Mouse (Mus musculus): ENCODE data around the gene Pvalb. TPM values are rescaled to one million over a fixed set of nuclear protein-coding genes. Genes with fewer than 3 reads are reported as not detected.

The Pvalb gene
- polyA plus RNA-seq, 1 experiment = not detected

DNA sequence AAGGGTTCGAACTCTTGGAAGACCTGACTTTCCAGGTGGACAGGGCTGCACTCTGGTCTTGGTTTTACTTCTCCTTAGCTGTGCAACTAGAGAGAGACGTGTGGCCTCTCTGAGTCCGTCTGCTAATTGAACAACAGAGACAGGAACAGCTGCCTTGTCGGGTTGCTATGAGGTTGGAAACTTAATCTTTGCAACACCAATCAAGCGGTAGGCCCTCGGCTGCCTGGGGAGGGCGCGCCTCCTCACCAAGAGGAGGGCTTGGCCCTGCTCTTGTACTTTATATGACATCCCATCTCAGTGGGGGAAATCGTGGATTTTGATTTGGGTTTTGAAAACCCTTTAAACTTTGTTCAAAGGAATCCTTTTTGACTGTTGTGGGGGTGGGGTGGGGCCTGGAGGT, 44.3 kb downstream of the Pvalb start:
- Histone ChIP-seq H3K27ac (ENCODE audit: insufficient read depth, low read length) (no peak overlapping the region), H3K9ac (ENCODE audit: low read depth, poor library complexity, severe bottlenecking) (no peak overlapping the region), H3K27me3 (ENCODE audit: control insufficient read depth, insufficient read depth, low read length, poor library complexity, severe bottlenecking) (no peaks in the 10 kb centered on the region), H3K4me1 (ENCODE audit: control insufficient read depth, insufficient read depth, low read length) (no peaks in the 10 kb centered on the region), H3K4me3 (ENCODE audit: low read depth, low read length) (no peak overlapping the region), H3K36me3 (ENCODE audit: control insufficient read depth, insufficient read depth, low read length, poor library complexity, severe bottlenecking) (no peaks in the 10 kb centered on the region), H3K9me3 (replicated peaks; ENCODE audit: control insufficient read depth, insufficient read depth, low read length, poor library complexity, severe bottlenecking) (no peaks in the 10 kb centered on the region)
- TF ChIP-seq CTCF (IDR thresholded peaks at IDR 0.05; ENCODE audit: low read depth, low read length) (no peak), EP300 (IDR thresholded peaks at IDR 0.05; ENCODE audit: insufficient read depth, low read depth, low read length) (no peak), POLR2A (IDR thresholded peaks at IDR 0.05; ENCODE audit: insufficient read depth, low read length) (no peak)

- no peak for TF ChIP-seq CTCF (IDR thresholded peaks at IDR 0.05; ENCODE audit: low read depth, low read length)
- no peak for TF ChIP-seq POLR2A (IDR thresholded peaks at IDR 0.05; ENCODE audit: insufficient read depth, low read length)
- no peak for TF ChIP-seq EP300 (IDR thresholded peaks at IDR 0.05; ENCODE audit: insufficient read depth, low read depth, low read length)
Observed at GRCm38 (mm10) chr15:78158335-78158734, 47.9 kb downstream of the Pvalb start.

DNA sequence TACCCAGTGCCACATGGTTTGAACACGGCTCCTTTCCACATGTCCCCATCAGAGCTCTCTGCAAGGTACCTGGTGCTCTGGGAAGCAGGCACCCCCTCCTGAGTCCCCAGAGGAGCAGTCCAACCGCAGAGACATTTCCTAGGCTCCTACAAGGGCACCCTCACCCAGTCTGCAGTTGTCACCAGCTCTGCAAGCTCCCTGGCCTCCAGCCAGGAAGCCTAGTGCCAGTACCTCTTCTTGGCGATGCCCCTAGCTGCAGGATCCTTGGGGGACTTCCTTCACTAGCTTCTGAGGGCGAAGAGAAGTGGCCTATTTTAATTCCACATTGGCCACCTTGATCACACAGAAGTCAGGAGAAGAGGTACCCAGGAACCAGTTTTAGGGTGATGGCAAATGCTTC, 48.4 kb downstream of the Pvalb start:
- Histone ChIP-seq H3K36me3 (ENCODE audit: control insufficient read depth, insufficient read depth, low read length, poor library complexity, severe bottlenecking) (no peaks in the 10 kb centered on the region), H3K9ac (ENCODE audit: low read depth, poor library complexity, severe bottlenecking) (no peak overlapping the region), H3K4me1 (ENCODE audit: control insufficient read depth, insufficient read depth, low read length) (no peaks in the 10 kb centered on the region), H3K27me3 (ENCODE audit: control insufficient read depth, insufficient read depth, low read length, poor library complexity, severe bottlenecking) (no peaks in the 10 kb centered on the region), H3K27ac (ENCODE audit: insufficient read depth, low read length) (no peak overlapping the region), H3K4me3 (ENCODE audit: low read depth, low read length) (no peak overlapping the region), H3K9me3 (replicated peaks; ENCODE audit: control insufficient read depth, insufficient read depth, low read length, poor library complexity, severe bottlenecking) (no peaks in the 10 kb centered on the region)
- TF ChIP-seq CTCF (IDR thresholded peaks at IDR 0.05; ENCODE audit: low read depth, low read length) (no peak), EP300 (IDR thresholded peaks at IDR 0.05; ENCODE audit: insufficient read depth, low read depth, low read length) (no peak), POLR2A (IDR thresholded peaks at IDR 0.05; ENCODE audit: insufficient read depth, low read length) (no peak)

More at GRCm38 (mm10) chr15:78158335-78158734, 47.9 kb downstream of the Pvalb start:
- Histone ChIP-seq H3K36me3 (ENCODE audit: control insufficient read depth, insufficient read depth, low read length, poor library complexity, severe bottlenecking) (no peaks in the 10 kb centered on the region), H3K9ac (ENCODE audit: low read depth, poor library complexity, severe bottlenecking) (no peak overlapping the region), H3K27me3 (ENCODE audit: control insufficient read depth, insufficient read depth, low read length, poor library complexity, severe bottlenecking) (no peaks in the 10 kb centered on the region), H3K9me3 (replicated peaks; ENCODE audit: control insufficient read depth, insufficient read depth, low read length, poor library complexity, severe bottlenecking) (no peaks in the 10 kb centered on the region), H3K27ac (ENCODE audit: insufficient read depth, low read length) (no peak overlapping the region), H3K4me3 (ENCODE audit: low read depth, low read length) (no peak overlapping the region), H3K4me1 (ENCODE audit: control insufficient read depth, insufficient read depth, low read length) (no peaks in the 10 kb centered on the region)

DNA sequence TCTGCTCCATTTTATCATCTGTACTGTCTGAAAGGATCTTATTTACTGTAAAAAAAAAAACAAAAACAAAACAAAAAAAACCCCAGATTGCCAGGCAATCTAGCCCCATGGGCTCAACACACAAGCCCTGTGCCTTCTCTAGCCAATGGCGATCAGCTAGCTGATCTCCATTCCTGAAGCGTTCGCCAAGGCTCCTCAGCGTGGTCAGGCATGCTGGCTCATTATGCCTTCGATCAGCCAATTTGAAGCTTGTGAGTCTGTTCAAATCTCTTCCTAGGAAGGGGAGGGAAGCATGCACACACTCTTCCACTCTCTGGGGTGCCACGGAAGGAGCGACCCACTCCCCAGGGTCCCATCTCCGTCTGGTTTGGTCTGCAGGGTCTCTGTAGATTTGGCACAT, 48.9 kb downstream of the Pvalb start:
- no peaks in the 10 kb centered on the region for H3K9me3 ChIP-seq (replicated peaks; ENCODE audit: control insufficient read depth, insufficient read depth, low read length, poor library complexity, severe bottlenecking)
- no peak overlapping the region for H3K27ac ChIP-seq (ENCODE audit: insufficient read depth, low read length)
- H3K36me3 ChIP-seq (ENCODE audit: control insufficient read depth, insufficient read depth, low read length, poor library complexity, severe bottlenecking) = no peaks in the 10 kb centered on the region
- H3K4me1 ChIP-seq (ENCODE audit: control insufficient read depth, insufficient read depth, low read length) = no peaks in the 10 kb centered on the region
- no peaks in the 10 kb centered on the region for H3K27me3 ChIP-seq (ENCODE audit: control insufficient read depth, insufficient read depth, low read length, poor library complexity, severe bottlenecking)
- TF ChIP-seq EP300 (IDR thresholded peaks at IDR 0.05; ENCODE audit: insufficient read depth, low read depth, low read length) = no peak
- no peak for TF ChIP-seq CTCF (IDR thresholded peaks at IDR 0.05; ENCODE audit: low read depth, low read length)
- TF ChIP-seq POLR2A (IDR thresholded peaks at IDR 0.05; ENCODE audit: insufficient read depth, low read length) = no peak
- H3K9ac ChIP-seq (ENCODE audit: low read depth, poor library complexity, severe bottlenecking) = no peak overlapping the region
- no peak overlapping the region for H3K4me3 ChIP-seq (ENCODE audit: low read depth, low read length)

- H3K27me3 ChIP-seq (ENCODE audit: control insufficient read depth, insufficient read depth, low read length, poor library complexity, severe bottlenecking) = no peaks in the 10 kb centered on the region
- no peak overlapping the region for H3K4me3 ChIP-seq (ENCODE audit: low read depth, low read length)
- no peak overlapping the region for H3K9ac ChIP-seq (ENCODE audit: low read depth, poor library complexity, severe bottlenecking)
- H3K4me1 ChIP-seq (ENCODE audit: control insufficient read depth, insufficient read depth, low read length) = no peaks in the 10 kb centered on the region
- TF ChIP-seq EP300 (IDR thresholded peaks at IDR 0.05; ENCODE audit: insufficient read depth, low read depth, low read length) = no peak
- TF ChIP-seq POLR2A (IDR thresholded peaks at IDR 0.05; ENCODE audit: insufficient read depth, low read length) = no peak
- no peak for TF ChIP-seq CTCF (IDR thresholded peaks at IDR 0.05; ENCODE audit: low read depth, low read length)
- H3K36me3 ChIP-seq (ENCODE audit: control insufficient read depth, insufficient read depth, low read length, poor library complexity, severe bottlenecking) = no peaks in the 10 kb centered on the region
- H3K27ac ChIP-seq (ENCODE audit: insufficient read depth, low read length) = no peak overlapping the region
- no peaks in the 10 kb centered on the region for H3K9me3 ChIP-seq (replicated peaks; ENCODE audit: control insufficient read depth, insufficient read depth, low read length, poor library complexity, severe bottlenecking)
Observed at GRCm38 (mm10) chr15:78155421-78155820, 50.8 kb downstream of the Pvalb start.

- no peaks in the 10 kb centered on the region for H3K36me3 ChIP-seq (ENCODE audit: control insufficient read depth, insufficient read depth, low read length, poor library complexity, severe bottlenecking)
- H3K27ac ChIP-seq (ENCODE audit: insufficient read depth, low read length) = no peak overlapping the region
- H3K9me3 ChIP-seq (replicated peaks; ENCODE audit: control insufficient read depth, insufficient read depth, low read length, poor library complexity, severe bottlenecking) = no peaks in the 10 kb centered on the region
- TF ChIP-seq EP300 (IDR thresholded peaks at IDR 0.05; ENCODE audit: insufficient read depth, low read depth, low read length) = no peak
- no peak for TF ChIP-seq POLR2A (IDR thresholded peaks at IDR 0.05; ENCODE audit: insufficient read depth, low read length)
- no peak for TF ChIP-seq CTCF (IDR thresholded peaks at IDR 0.05; ENCODE audit: low read depth, low read length)
- H3K27me3 ChIP-seq (ENCODE audit: control insufficient read depth, insufficient read depth, low read length, poor library complexity, severe bottlenecking) = no peaks in the 10 kb centered on the region
- no peak overlapping the region for H3K9ac ChIP-seq (ENCODE audit: low read depth, poor library complexity, severe bottlenecking)
- no peak overlapping the region for H3K4me3 ChIP-seq (ENCODE audit: low read depth, low read length)
- H3K4me1 ChIP-seq (ENCODE audit: control insufficient read depth, insufficient read depth, low read length) = no peaks in the 10 kb centered on the region
Observed at GRCm38 (mm10) chr15:78153045-78153775, 53.0 kb downstream of the Pvalb start.
